Mouse (Mus musculus): ENCODE measurements around the gene Uba52. TPM values are rescaled to one million over a fixed set of nuclear protein-coding genes. Genes with fewer than 3 reads are reported as not detected.

The Uba52 gene
- total RNA-seq, 2 experiments from 2014 or later = 1,604 to 1,683 TPM

DNA sequence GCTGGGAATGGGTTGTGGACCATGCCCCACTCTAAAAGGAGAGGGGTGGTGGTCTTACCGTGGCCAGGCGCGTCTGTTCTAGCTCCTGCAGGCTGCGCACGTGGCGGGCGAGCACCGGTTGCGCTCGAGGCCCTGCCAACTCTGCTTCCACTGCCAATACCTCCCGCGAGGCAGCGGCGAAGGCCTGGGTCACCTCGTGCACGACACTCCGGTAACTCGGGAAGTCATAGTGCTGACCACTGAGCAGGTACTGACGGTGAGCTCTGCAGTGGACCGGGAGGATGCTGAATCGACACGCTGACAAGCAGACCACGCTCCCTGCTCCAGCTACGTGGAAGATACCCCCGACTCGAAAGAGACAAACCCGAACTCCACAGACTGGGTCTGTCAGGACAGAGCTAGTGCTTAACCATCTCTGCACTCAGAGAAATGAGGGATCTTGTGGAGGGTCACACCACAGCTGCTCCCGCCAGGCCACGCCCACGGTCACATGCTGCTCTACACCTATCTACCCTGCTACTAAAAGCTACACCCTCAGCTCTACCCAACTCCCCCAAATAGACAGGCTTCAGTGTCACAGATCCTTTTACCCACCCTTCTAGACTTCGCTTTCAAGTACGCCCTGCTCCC is 4.8 kb downstream of the Uba52 start:
- intact Hi-C loops (cut with DNase I) = loop anchor here (2.0 to 10.0 kb wide), 2 partner anchors 91 to 163 kb away; no protein-coding TSS in a partner anchor
- no peak for DNase-seq

DNA sequence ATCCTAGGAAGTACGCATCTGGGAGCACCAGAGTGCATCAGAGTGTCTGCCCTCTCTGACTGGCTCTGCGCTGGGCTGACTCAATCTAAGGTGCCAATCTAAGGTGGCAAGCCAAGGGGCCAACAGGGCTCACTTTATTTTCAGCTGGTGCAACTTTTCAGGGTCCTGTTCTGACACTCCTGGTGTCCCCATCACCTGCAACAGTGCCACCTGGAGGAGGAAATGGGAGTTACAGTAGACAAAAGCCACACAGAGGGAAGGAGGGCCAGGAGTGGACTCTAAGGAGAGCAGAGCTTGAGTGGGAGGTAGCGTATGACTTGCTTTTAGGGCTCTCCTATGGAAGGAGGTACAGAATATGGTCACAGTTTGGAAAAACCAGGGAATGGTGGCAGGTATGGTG is 5.8 kb downstream of the Uba52 start:
- peak; percentile 86 to 94 for DNase-seq

DNA sequence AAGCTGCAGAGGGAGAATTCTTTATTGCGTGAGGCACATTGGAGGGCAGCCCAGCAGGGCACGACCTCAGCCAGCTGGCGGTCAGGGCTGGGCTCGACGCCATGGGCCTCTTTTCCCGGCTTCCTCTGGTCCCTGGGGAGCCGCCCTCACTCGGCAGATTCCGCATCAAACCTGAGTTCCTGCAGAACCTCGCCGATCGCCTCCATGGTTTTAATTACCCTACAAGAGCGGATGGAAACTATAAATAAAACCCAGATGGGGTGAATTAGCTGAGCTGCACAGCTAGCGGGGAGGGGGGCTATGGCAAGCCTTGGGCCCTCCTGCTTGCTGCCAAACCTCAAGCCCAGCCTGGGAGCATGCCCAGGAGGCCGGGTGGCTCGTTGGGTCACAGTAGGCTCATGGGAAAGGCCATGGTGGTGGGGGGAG is 6.3 kb downstream of the Uba52 start:
- intact Hi-C loops (cut with DNase I) = loop anchor here (2.0 to 10.0 kb wide), 2 partner anchors 90 to 162 kb away; no protein-coding TSS in a partner anchor
- peak; percentile 84 to 87 for DNase-seq

More for the DNA sequence above, 5.8 kb downstream of the Uba52 start:
- intact Hi-C loops (cut with DNase I) = loop anchor here (2.0 to 10.0 kb wide), 2 partner anchors 90 to 162 kb away; no protein-coding TSS in a partner anchor

DNA sequence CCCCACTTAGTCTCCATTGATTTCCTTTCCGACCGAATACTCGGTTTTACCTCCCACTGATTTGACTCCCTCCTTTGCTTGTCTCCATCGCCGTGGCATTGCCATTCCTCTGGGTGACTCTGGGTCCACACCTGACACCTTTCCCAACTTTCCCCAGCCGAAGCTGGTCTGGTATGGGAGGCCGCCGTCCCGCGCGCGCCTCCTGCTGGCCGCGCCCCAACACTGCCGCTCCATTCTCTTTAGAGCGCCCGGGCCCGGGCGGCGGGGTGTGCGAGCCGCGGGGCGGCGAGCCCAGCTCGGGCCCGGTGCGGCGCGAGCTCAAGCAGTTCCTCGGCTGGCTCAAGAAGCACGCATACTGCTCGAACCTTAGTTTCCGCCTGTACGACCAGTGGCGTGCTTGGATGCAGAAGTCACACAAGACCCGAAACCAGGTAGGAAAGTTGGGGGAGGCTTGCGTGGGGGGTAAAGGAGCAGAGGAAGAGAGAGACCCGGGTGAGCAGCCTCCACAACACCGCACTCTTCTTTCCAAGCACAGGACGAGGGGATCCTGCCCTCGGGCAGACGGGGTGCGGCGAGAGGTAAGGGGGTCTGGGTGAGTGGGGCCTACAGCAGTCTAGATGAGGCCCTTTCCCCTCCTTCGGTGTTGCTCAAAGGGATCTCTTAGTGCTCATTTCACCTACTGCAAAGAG is 7.4 kb downstream of the Uba52 start:
- DNase-seq = peak; percentile 76 to 82
- intact Hi-C loops (cut with DNase I) = loop anchor here (1.0 to 10.0 kb wide), 2 partner anchors 88 to 120 kb away; no protein-coding TSS in a partner anchor

DNA sequence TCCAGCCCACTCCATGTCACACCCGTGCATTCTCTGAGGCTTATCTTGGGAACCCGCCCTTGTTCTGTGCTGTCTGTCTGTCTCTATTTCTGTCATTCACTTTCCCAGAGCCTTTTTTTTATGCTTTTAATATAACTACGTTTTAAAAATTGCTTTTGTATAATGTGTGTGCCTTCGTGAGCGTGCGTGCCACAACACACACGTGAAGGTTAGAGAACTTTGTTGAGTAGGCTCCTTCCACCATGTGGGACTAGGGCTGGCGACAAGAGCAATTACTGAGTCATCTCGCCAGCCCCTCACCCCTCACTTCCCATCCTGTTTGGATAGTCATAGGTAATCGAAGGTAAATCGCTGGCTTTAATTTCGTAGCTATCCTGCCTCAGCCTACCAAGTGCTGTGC is 8.1 kb downstream of the Uba52 start:
- intact Hi-C loops (cut with DNase I) = loop anchor here (10.0 kb wide), 1 partner anchor 88 kb away; no protein-coding TSS in a partner anchor
- DNase-seq = peak in 1 of 2 experiments; percentile 14

DNA sequence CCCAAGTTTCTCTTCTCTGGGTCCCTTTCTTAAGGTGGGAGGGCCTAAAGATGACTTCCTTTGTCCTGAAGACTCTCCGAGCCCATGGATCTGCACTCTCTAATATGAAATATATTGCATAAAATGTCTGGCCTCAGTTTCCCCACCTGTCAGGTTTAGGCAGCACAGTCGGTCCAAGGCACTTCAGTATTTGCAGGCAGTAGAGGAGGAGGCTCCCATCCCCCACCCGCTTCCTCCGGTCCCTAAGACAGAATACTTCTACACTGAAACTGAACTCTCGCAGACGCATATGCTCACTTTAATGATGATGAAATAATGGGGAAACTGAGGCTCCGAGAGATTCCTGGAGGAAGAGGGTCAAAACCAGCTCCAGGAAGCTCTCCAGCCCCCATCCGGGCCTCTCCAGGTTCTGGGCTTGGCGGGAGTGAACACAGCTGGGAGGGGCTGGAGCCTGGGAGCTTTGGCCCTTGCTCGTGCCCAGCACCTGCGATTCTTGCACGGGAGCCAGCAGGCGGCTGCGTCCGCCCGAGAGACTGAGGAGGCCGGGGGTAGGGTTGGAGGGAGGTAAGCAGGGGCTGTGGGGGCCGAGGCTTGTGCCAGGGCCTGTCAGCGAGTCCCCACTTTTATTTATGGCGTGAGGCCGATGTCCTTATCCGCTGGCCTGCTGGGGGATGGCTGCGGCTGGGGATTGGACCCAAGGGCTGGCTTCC is 8.6 kb downstream of the Uba52 start:
- intact Hi-C loops (cut with DNase I) = loop anchor here (10.0 kb wide), 1 partner anchor 87 kb away; no protein-coding TSS in a partner anchor
- peak; percentile 67 to 79 for DNase-seq

DNA sequence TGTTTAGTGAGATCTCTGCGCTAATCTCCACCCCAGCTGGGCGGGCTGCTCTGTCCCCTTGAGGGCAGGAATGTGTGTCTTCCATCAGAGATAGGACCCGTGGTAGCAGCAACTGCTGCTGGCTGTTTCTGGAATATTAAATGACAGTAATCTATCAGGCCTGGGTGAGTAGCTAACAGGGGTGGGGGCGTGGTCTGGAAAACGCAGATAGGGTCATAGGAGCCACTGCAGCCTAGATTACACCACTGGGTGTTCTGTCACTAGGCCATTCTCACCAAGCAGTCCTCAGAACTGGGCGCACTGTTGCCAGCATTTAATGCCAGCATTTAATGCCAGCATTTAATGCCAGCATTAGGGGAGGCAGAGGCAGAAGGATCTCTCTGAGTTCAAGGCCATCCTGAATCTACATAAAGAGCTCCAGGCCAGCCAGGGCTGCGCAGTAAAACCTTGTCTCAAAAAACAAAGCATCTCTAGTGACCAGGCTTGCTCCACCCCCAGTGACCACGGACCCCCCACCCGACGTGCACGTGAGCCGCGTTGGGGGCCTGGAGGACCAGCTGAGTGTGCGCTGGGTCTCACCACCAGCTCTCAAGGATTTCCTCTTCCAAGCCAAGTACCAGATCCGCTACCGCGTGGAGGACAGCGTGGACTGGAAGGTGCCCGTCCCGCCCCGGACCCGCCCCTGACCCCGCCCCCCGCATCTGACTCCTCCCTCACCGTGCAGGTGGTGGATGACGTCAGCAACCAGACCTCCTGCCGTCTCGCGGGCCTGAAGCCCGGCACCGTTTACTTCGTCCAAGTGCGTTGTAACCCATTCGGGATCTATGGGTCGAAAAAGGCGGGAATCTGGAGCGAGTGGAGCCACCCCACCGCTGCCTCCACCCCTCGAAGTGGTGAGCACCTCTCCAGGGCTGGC is 10.0 kb downstream of the Uba52 start:
- DNase-seq = no peak

DNA sequence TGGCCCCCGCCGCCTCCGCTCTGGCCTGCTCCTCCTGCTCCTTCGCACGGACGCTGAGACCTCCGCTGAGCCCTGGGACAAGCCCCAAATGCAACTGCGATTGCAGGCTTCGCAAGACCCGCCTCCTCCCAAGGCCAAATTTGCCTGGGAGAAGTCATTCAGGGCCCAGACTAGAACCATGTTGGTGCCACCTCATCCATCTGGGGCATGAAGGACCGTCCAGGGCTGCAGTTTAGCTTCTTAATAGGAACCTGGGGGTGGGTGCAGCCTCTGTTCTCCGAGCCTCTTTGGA is 14.9 kb downstream of the Uba52 start:
- intact Hi-C loops (cut with DNase I) = no loop called here
- DNase-seq = no peak

More for the DNA sequence above, 10.0 kb downstream of the Uba52 start:
- intact Hi-C loops (cut with DNase I) = loop anchor here (10.0 kb wide), 1 partner anchor 86 kb away; no protein-coding TSS in a partner anchor

DNA sequence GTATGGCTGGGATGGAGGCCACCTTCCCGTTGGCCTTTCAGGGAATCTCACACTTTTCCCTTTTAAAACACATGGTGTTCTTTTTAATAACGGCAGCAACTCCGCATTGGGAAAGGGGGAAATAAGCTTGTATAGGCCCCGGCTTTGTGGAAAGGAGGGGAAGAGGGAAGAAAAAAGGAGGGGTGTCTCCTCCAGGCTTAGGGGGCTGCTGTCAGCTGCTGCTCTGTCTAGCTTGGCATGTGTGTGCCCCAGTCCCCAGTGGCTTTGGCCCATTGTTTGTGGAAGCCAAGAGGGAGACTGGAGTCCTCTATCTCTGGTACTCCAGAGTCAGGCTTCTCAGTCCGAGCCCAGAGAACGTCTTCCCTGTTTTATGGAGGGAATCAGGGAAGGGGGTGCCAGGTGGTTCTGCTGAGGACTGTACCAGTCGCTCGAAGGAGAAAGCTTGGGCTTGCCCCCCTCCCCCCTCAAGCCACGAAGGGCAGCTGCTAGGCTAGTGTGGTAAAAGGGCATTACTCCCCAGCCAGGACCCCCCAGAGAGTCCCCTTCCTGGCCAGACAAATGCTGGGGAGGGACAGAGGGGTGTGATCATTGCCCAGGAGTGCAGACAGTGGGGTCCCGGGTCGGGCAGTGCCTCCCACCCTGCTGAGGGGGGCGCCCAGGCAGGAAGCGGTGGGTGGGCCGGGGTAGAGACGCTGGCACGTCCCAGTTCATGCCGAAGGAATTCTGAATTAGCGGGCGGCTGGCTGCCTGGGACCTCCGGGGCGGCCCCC is 15.4 kb downstream of the Uba52 start:
- intact Hi-C loops (cut with DNase I) = no loop called here
- DNase-seq = no peak

DNA sequence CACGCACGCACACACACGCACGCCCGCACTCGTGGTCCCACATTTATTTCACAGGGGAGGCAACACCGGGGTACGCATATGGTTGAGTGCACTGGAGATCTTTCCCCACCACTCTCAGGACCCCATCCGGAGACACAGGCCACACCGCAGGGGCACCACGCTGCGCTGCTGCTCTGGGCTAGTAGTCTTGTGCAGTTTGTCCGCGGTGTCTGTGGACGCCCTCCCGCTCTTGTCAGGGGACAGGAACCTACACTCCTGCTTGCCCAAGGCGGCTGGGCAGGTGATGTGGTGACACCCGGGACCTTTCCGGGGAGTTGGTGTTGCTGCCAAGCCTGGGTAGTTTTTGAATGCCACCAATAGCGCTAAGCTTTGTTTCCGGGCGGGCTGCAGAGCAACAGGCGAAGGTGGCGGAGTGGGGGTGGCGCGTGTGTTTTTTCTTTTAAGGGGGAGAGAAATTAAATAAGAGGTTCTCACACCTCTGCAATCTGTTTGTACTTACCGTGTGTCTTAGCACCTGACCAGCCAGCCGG is 16.1 kb downstream of the Uba52 start:
- DNase-seq = peak in 1 of 2 experiments; percentile 17
- intact Hi-C loops (cut with DNase I) = no loop called here

DNA sequence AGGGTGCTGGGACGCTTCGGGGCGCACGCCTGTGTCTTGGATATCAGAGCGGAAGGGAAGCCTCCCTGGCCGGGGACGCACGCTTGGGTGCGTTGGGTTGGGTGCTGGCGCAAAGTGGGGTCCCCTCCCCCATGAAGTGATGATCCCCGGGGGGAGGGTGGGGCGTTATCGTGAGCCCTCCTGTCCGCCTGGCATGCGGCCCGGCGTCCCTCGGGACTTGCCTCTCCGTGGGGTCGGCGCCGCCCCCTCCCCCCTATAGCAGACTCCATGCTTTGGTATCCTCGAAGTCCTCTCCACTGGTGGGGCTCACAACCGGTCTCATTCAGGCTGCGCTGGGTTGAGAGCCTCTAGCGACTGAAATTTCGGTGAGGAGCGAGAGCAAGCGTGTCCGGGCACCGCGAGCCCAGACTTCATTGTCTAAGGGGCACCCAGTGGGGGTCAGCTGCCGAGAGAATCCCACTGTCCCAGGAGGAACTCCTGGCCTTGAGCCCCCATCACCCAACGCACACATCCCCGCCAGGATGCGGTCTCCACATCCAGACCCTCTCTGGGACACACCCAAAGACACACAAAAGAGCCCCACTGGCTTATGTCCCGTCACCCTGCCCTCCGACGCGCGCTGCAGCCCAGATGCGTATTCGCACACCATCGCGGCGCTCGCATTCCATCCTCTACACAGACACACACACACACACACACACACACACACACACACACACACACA is 16.7 kb downstream of the Uba52 start:
- intact Hi-C loops (cut with DNase I) = no loop called here
- DNase-seq = no peak

DNA sequence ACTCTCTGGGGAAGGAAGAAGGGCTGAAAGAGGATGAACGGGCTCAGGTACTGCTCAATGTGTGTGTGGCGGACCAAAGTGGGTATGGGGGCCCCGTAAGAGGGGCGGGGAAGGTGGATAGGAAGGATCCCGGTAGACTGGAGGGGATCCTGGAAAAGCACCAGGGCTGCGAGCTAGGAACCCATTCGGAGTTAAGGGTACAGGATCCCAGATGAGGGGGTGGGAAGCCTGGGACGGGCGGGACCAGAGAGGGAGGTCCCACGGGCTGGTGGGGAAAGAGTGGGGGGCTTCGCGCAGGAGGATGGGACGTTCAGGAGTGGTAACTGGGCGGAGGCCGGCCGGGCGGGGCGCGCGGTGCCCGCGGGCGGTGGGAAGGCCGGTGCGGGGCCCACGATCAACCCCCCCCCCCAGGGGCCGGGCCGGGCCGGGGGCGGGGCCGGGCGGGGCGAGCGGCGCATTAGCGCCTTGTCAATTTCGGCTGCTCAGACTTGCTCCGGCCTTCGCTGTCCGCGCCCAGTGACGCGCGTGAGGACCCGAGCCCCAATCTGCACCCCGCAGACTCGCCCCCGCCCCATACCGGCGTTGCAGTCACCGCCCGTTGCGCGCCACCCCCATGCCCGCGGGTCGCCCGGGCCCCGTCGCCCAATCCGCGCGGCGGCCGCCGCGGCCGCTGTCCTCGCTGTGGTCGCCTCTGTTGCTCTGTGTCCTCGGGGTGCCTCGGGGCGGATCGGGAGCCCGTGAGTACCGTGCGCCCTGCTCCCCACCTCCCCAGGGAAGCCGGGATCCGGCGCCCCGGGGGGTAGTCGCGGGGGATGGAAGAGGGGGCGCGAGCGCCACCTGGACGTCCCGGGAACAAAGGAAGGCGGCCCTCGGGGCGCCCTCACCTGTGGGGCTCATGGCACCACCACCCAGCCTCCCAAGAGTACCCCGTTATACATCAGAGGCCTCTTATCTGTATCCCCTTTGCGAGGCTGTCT is 17.6 kb downstream of the Uba52 start, which contains the start of gene Crlf1:
Gene Crlf1, plus strand, starts transcription at position 495 of the 977 bp plus-strand sequence.
- DNase-seq = no peak
- intact Hi-C loops (cut with DNase I) = no loop called here

DNA sequence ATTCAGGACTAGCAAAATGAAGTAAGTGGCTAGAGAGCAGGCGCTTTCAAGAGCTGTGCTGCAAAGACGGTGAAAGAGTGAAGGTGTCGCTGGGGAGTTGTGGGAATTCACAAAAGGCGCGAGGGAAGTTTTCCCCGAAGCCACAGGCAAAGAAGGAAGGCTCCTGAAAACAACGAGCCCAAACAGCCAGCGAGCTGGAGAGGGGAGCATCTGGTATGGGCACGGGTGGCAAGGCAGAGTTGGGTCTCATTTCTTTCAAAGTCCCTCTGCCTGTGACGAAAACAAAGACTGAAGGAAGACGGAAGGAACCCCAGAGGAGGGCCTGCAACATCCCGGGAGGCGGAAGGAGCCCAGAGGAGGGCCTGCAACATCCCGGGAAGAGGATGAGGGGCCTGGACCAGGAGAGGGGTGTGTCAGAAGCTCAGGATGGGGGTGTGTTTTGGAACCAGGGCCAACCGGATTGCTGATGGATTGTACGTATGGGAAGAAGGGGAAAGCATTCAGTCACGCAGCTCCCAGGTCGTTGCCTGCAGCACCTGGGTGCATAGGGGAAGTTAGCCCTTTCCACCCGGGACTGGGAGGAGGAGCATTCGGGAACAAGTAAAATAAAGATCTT is 19.6 kb downstream of the Uba52 start:
- intact Hi-C loops (cut with DNase I) = no loop called here

DNA sequence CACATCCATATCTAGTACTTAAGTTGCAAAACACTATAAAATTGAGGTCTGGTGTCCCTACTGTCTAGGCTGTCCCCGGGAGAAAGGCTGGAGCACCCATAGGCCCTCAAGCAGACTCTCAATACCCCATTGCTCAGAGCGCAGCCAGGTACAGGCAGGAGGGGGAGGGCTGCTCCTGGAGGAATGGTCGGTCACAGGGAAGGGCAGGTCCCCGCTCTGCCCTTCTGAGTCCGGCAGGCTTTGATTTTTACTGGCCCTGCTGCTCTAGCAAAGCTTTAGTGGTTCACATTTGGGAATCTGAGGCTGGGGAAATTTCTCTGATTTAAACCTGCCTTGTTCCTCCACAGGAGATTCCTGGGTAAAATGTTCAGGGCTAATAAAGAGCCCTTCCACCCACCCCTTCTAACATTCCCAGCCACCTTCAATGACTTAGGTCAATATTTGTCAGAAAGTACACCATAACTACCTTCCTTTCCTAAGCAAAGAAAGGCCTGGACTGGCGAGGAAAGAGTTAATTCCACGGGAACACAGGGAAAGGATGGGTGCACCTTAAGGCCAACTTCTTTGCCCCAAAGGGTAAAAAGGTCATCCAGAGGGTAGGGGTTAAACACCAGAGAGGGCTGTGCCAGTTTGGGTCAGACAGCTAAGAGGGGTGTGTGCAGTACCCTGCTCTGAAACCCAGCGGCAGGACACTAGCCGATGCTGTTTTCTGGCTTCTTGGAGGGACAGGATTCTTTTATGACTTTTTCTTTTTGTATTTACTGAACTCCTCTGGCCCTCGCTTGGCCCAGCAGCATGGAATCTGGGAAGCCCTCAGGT is 20.3 kb downstream of the Uba52 start:
- intact Hi-C loops (cut with DNase I) = no loop called here
- DNase-seq = no peak

More for the DNA sequence above, 19.6 kb downstream of the Uba52 start:
- DNase-seq = no peak

DNA sequence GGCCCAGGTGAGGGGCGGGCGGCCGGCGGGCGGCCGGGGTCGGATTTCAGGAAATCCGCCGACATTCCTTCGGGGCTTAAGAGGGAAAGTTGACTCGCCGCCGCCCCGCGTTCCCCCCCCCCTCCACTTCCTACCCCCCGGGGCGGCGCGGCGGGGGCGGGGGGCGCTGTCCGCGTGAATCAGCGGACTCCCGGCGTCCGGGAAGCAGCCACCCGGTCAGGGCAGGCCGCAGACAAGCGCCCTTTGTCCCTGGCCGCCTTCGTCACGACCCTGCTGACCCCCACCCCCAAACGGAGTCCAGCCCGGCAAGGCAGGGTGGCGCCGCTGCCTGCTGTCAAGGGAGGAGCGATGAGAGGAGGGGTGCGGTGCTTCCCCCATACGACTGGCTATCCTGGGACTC is 21.0 kb downstream of the Uba52 start:
- intact Hi-C loops (cut with DNase I) = no loop called here
- DNase-seq = no peak

DNA sequence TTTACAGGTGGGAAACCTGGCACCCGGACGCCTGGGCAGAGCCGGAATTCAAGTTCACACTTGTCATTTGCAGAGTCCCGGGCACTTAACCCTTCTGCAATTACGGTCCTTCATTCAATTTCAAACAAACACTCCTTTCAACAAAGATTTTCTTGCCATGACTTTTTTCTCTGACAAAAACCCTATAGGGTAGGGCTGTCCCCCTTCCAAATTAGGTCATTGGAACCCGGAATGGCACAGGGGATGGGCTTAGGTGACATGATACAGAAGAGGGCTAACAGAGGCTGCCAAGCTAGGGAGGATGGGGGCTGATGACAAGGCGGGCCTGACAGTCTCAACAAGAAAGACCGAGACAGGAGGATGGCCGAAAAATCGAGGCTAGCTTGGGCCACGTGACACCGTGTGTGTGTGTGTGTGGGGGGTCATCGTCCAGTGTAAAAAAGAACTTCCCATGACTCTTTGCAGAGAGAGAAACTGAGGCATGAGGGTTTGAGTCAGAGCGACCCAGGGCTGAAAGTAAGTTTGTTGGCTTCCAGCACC is 21.6 kb downstream of the Uba52 start:
- DNase-seq = no peak
- intact Hi-C loops (cut with DNase I) = no loop called here

Data from heart, postnatal 10 days (tissue).